Mouse (Mus musculus) megakaryocyte, embryonic 14.5 days (primary cell): ENCODE results near the gene Higd2a.

Source experiments
- FLI1 ChIP-seq: IDR thresholded peaks from 2 replicates; pipeline ENCODE4 v1.6.1; 2012; ENCODE audit warnings: low read length, inconsistent platforms, mixed read lengths
- GATA1 ChIP-seq: IDR thresholded peaks from 3 replicates; pipeline ENCODE4 v1.6.1; 2012; ENCODE audit warnings: mixed read lengths, low read length, inconsistent platforms, borderline replicate concordance

DNA sequence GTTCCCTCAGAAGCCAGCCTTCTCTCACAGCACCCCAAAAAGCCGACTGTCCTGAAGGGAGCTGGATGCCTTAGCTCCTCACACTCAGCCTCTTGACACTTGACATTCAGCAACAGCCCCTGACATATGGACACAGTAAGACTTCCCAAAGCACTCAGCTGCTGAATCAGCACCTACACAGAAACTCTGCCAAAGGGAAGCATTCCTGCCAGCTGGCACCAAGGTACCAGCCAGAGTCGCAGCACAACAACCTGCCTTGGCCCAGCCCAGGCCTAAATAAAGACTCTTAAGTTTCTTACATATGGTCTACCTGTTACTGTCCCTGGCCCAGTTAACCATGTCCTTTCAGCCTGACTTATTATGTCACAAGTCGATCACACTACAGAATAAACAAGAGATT, 33.2 kb upstream of the Higd2a start:
- TF ChIP-seq FLI1 (no peak), GATA1 (no peak)
